Mouse (Mus musculus) regulatory T cell (primary cell): ENCODE data around the gene Gstm7.
"Not testable (repeated sequence)": the region's sequence is repeated elsewhere in the genome, so short reads cannot be mapped to it uniquely, and the experiment has no call there.

Experiments used
- in situ Hi-C: fragments of 300-600 bp; cut with MboI, MseI; formaldehyde crosslinking; loops from one replicate; pipeline ENCODE4 v1.15.1; 2025; ENCODE audit warnings: high pct_unique_total_duplicates

Gene Gstm7

GRCm38 (mm10) chr3:107931670-107932069 lies at the start of gene Gstm7:
Gstm7 (minus strand) TSS chr3:107931817.
- in situ Hi-C loops = no loop called here

GRCm38 (mm10) chr3:107981261-107981660 lies 49.6 kb upstream of the Gstm7 start:
- in situ Hi-C loops = loop anchor here (5.0 kb wide), 1 partner anchor 321 kb away; no protein-coding TSS in a partner anchor

- in situ Hi-C loops = no loop called here
Measured at GRCm38 (mm10) chr3:107977691-107978090, 46.1 kb upstream of the Gstm7 start.

- in situ Hi-C loops = no loop called here
Measured at GRCm38 (mm10) chr3:107974237-107974636, 42.6 kb upstream of the Gstm7 start.

- in situ Hi-C loops = no loop called here
Measured at GRCm38 (mm10) chr3:107972070-107972469, 40.5 kb upstream of the Gstm7 start.

- in situ Hi-C loops = not testable (repeated sequence)
Measured at GRCm38 (mm10) chr3:107971101-107971500, 39.5 kb upstream of the Gstm7 start.

- in situ Hi-C loops = no loop called here
Measured at GRCm38 (mm10) chr3:107968724-107969395, 37.2 kb upstream of the Gstm7 start, which contains the start of gene Gstm3. Gstm3 (minus strand) TSS chr3:107969283.

- in situ Hi-C loops = no loop called here
Measured at GRCm38 (mm10) chr3:107966631-107967030, 35.0 kb upstream of the Gstm7 start.

- in situ Hi-C loops = no loop called here
Measured at GRCm38 (mm10) chr3:107965592-107965991, 34.0 kb upstream of the Gstm7 start.

GRCm38 (mm10) chr3:107964656-107965308 lies 33.2 kb upstream of the Gstm7 start:
- in situ Hi-C loops = no loop called here

GRCm38 (mm10) chr3:107964026-107964425 lies 32.4 kb upstream of the Gstm7 start:
- in situ Hi-C loops = no loop called here

GRCm38 (mm10) chr3:107955260-107955659 lies 23.6 kb upstream of the Gstm7 start:
- in situ Hi-C loops = not testable (repeated sequence)

GRCm38 (mm10) chr3:107953906-107954305 lies 22.3 kb upstream of the Gstm7 start:
- in situ Hi-C loops = loop anchor here (5.0 kb wide), 1 partner anchor 58 kb away; no protein-coding TSS in a partner anchor

GRCm38 (mm10) chr3:107953328-107953755 lies 21.7 kb upstream of the Gstm7 start:
- in situ Hi-C loops = loop anchor here (5.0 kb wide), 1 partner anchor 59 kb away; no protein-coding TSS in a partner anchor

GRCm38 (mm10) chr3:107950531-107950930 lies 18.9 kb upstream of the Gstm7 start:
- in situ Hi-C loops = loop anchor here (5.0 kb wide), 1 partner anchor 62 kb away; no protein-coding TSS in a partner anchor

- in situ Hi-C loops = not testable (repeated sequence)
Measured at GRCm38 (mm10) chr3:107949461-107949860, 17.8 kb upstream of the Gstm7 start.

- in situ Hi-C loops = no loop called here
Measured at GRCm38 (mm10) chr3:107945729-107946128, 14.1 kb upstream of the Gstm7 start.

- in situ Hi-C loops = no loop called here
Measured at GRCm38 (mm10) chr3:107943239-107943990, 11.8 kb upstream of the Gstm7 start, which contains the start of gene Gstm6. Gstm6 (minus strand) TSS chr3:107943749.

- in situ Hi-C loops = no loop called here
Measured at GRCm38 (mm10) chr3:107941261-107941660, 9.6 kb upstream of the Gstm7 start.

GRCm38 (mm10) chr3:107940524-107940923 lies 8.9 kb upstream of the Gstm7 start:
- in situ Hi-C loops = no loop called here

- in situ Hi-C loops = no loop called here
Measured at GRCm38 (mm10) chr3:107939830-107940229, 8.2 kb upstream of the Gstm7 start.

- in situ Hi-C loops = no loop called here
Measured at GRCm38 (mm10) chr3:107939403-107939802, 7.8 kb upstream of the Gstm7 start.
